Mouse (Mus musculus) liver, embryonic 11.5 days (tissue): ENCODE data around the gene Rhebl1. TPM values are rescaled to one million over a fixed set of nuclear protein-coding genes. Genes with fewer than 3 reads are reported as not detected.

Experiments used
- ATAC-seq: fragments of 200-750 bp; cut with Nextera tagmentation; replicated peaks from 2 replicates; pipeline ENCODE4 v1.8.0; 2017; ENCODE audit warnings: moderate number of reproducible peaks, mild to moderate bottlenecking, moderate TSS enrichment, moderate library complexity; ENCODE audit not compliant: low FRiP score
- DNase-seq: peaks from one replicate; pipeline ENCODE4 v3.0.0-alpha.2; 2017; ENCODE audit warnings: low spot score
- H3K27ac ChIP-seq: fragments of 300-500 bp; sonication (generic); 2 replicates; pipeline ENCODE4 v1.5.1; 2014; ENCODE audit warnings: mild to moderate bottlenecking, low read depth, low read length, control low read depth
- H3K27me3 ChIP-seq: fragments of 300-500 bp; sonication (generic); replicated peaks from 2 replicates; pipeline ENCODE4 v1.6.1; 2014; ENCODE audit warnings: low read length, mixed read lengths; ENCODE audit not compliant: control insufficient read depth, insufficient read depth
- H3K36me3 ChIP-seq: fragments of 300-500 bp; sonication (generic); 2 replicates; pipeline ENCODE4 v1.6.1; 2014; ENCODE audit warnings: mild to moderate bottlenecking, low read length, moderate library complexity, mixed read lengths; ENCODE audit not compliant: control insufficient read depth, insufficient read depth
- H3K4me1 ChIP-seq: fragments of 300-500 bp; sonication (generic); replicated peaks from 2 replicates; pipeline ENCODE4 v1.6.1; 2014; ENCODE audit warnings: low read length, mixed read lengths; ENCODE audit not compliant: control insufficient read depth, insufficient read depth
- H3K4me2 ChIP-seq: fragments of 300-500 bp; sonication (generic); 2 replicates; pipeline ENCODE4 v1.6.1; 2014; ENCODE audit warnings: mild to moderate bottlenecking, control low read depth, moderate library complexity
- H3K4me3 ChIP-seq: fragments of 300-500 bp; sonication (generic); 2 replicates; pipeline ENCODE4 v1.5.1; 2014; ENCODE audit warnings: low read depth, low read length, control low read depth
- H3K9ac ChIP-seq: fragments of 300-500 bp; sonication (generic); 2 replicates; pipeline ENCODE4 v1.6.1; 2014; ENCODE audit warnings: low read depth, low read length, control low read depth
- H3K9me3 ChIP-seq: fragments of 300-500 bp; sonication (generic); 2 replicates; pipeline ENCODE4 v1.6.1; 2016; ENCODE audit warnings: low read length, inconsistent platforms, mixed read lengths; ENCODE audit not compliant: control insufficient read depth
- WGBS: fragments of 180-500 bp; shearing (Covaris S2); extraction: QIAGEN DNeasy Blood & Tissue Kit; methylation state at CpG from one replicate; pipeline ENCODE4 v1.1.7; 2014; 5-methylcytosine and 5-hydroxymethylcytosine counted together
- polyA plus RNA-seq: library from polyadenylated mRNA; unstranded; fragments of >200 nt; fragmentation: Nextera tagmentation; extraction: Ambion mirVana; gene quantifications from 2 replicates; pipeline ENCODE4 v1.2.1, GENCODE M21; 2014

Gene Rhebl1
- polyA plus RNA-seq, 1 experiment from 2014 or later: 7.4 TPM

GRCm38 (mm10) chr15:98852071-98852470, 42.3 kb downstream of the Rhebl1 start:
- H3K9me3 ChIP-seq: no peaks in the 10 kb centered on the region
- 95% methylated on average over 9 of the region's 9 CpGs for WGBS
- no peak overlapping the region for H3K4me2 ChIP-seq
- ATAC-seq (no peak), DNase-seq (no peak)
- H3K27me3 ChIP-seq: no peaks in the 10 kb centered on the region
- no peak overlapping the region for H3K4me3 ChIP-seq
- peaks cover 90% of the 10 kb centered on the region for H3K36me3 ChIP-seq
- H3K9ac ChIP-seq: no peak overlapping the region
- no peak overlapping the region for H3K27ac ChIP-seq
- H3K4me1 ChIP-seq: no peaks in the 10 kb centered on the region

GRCm38 (mm10) chr15:98851229-98851818, 43.0 kb downstream of the Rhebl1 start:
- H3K27me3 ChIP-seq: no peaks in the 10 kb centered on the region
- no peaks in the 10 kb centered on the region for H3K4me1 ChIP-seq
- peaks cover 92% of the 10 kb centered on the region for H3K36me3 ChIP-seq
- no peak overlapping the region for H3K4me3 ChIP-seq
- no peak overlapping the region for H3K4me2 ChIP-seq
- H3K9me3 ChIP-seq: no peaks in the 10 kb centered on the region
- ATAC-seq (no peak), DNase-seq (no peak)
- no peak overlapping the region for H3K27ac ChIP-seq
- 92% methylated on average over 21 of the region's 21 CpGs for WGBS
- H3K9ac ChIP-seq: no peak overlapping the region

GRCm38 (mm10) chr15:98850668-98851067, 43.7 kb downstream of the Rhebl1 start:
- Histone ChIP-seq H3K27ac (no peak overlapping the region), H3K4me3 (no peak overlapping the region), H3K27me3 (no peaks in the 10 kb centered on the region), H3K9me3 (no peaks in the 10 kb centered on the region), H3K36me3 (peaks cover 92% of the 10 kb centered on the region), H3K9ac (no peak overlapping the region), H3K4me1 (no peaks in the 10 kb centered on the region), H3K4me2 (no peak overlapping the region)
- DNase-seq (no peak), ATAC-seq (no peak)
- 90% methylated on average over 14 of the region's 14 CpGs for WGBS

- Histone ChIP-seq H3K36me3 (peaks cover 92% of the 10 kb centered on the region), H3K9ac (no peak overlapping the region), H3K27ac (no peak overlapping the region), H3K4me3 (no peak overlapping the region), H3K4me2 (no peak overlapping the region), H3K4me1 (no peaks in the 10 kb centered on the region), H3K9me3 (no peaks in the 10 kb centered on the region), H3K27me3 (no peaks in the 10 kb centered on the region)
- ATAC-seq (no peak), DNase-seq (no peak)
- 86% methylated on average over 16 of the region's 16 CpGs for WGBS
These were observed 44.3 kb downstream of the Rhebl1 start for GRCm38 (mm10) chr15:98849956-98850600.

GRCm38 (mm10) chr15:98849165-98849564, 45.2 kb downstream of the Rhebl1 start:
- no peak overlapping the region for H3K9ac ChIP-seq
- H3K27me3 ChIP-seq: no peaks in the 10 kb centered on the region
- ATAC-seq (no peak), DNase-seq (no peak)
- H3K9me3 ChIP-seq: no peaks in the 10 kb centered on the region
- no peak overlapping the region for H3K4me2 ChIP-seq
- peaks cover 3% of the 10 kb centered on the region; the same call in 1 of the 2 replicates for H3K4me1 ChIP-seq
- H3K27ac ChIP-seq: no peak overlapping the region
- no peak overlapping the region; the same call in 1 of the 2 replicates for H3K4me3 ChIP-seq
- 93% methylated on average over 11 of the region's 11 CpGs for WGBS
- H3K36me3 ChIP-seq: peaks cover 92% of the 10 kb centered on the region

GRCm38 (mm10) chr15:98846140-98846539, 48.2 kb downstream of the Rhebl1 start:
- H3K9me3 ChIP-seq: no peaks in the 10 kb centered on the region
- DNase-seq (no peak), ATAC-seq (no peak)
- H3K27me3 ChIP-seq: no peaks in the 10 kb centered on the region
- no peak overlapping the region for H3K9ac ChIP-seq
- no peak overlapping the region for H3K4me2 ChIP-seq
- peaks cover 92% of the 10 kb centered on the region for H3K36me3 ChIP-seq
- no peak overlapping the region for H3K4me3 ChIP-seq
- 93% methylated on average over 8 of the region's 8 CpGs for WGBS
- H3K27ac ChIP-seq: no peak overlapping the region
- peaks cover 6% of the 10 kb centered on the region; the same call in 1 of the 2 replicates for H3K4me1 ChIP-seq

- no peak overlapping the region for H3K9ac ChIP-seq
- no peak for DNase-seq
- 88% methylated on average over 2 of the region's 2 CpGs for WGBS
- H3K9me3 ChIP-seq: no peaks in the 10 kb centered on the region
- ATAC-seq: no peak
- H3K36me3 ChIP-seq: peaks cover 97% of the 10 kb centered on the region
- H3K4me3 ChIP-seq: no peak overlapping the region
- H3K27me3 ChIP-seq: no peaks in the 10 kb centered on the region
- no peak overlapping the region for H3K27ac ChIP-seq
- no peak overlapping the region for H3K4me2 ChIP-seq
- peaks cover 6% of the 10 kb centered on the region; the same call in 1 of the 2 replicates for H3K4me1 ChIP-seq
These were observed 49.2 kb downstream of the Rhebl1 start for GRCm38 (mm10) chr15:98845149-98845548.

- peaks cover 96% of the 10 kb centered on the region for H3K36me3 ChIP-seq
- ATAC-seq (no peak), DNase-seq (no peak)
- no peak overlapping the region for H3K4me2 ChIP-seq
- 91% methylated on average over 11 of the region's 11 CpGs for WGBS
- no peaks in the 10 kb centered on the region for H3K27me3 ChIP-seq
- peaks cover 6% of the 10 kb centered on the region; the same call in 1 of the 2 replicates for H3K4me1 ChIP-seq
- H3K9ac ChIP-seq: no peak overlapping the region
- no peak overlapping the region for H3K4me3 ChIP-seq
- no peak overlapping the region for H3K27ac ChIP-seq
- H3K9me3 ChIP-seq: no peaks in the 10 kb centered on the region
These were observed 50.6 kb downstream of the Rhebl1 start for GRCm38 (mm10) chr15:98843595-98844223.
